Mouse (Mus musculus): ENCODE data around the gene Armcx5.
"Not testable (repeated sequence)": the region's sequence is repeated elsewhere in the genome, so short reads cannot be mapped to it uniquely, and the experiment has no call there.

The Armcx5 gene

GRCm38 (mm10) chrX:135742304-135743055 is at the start of gene Armcx5, which contains the start of gene Gprasp1:
Armcx5 (plus strand) TSS chrX:135742733.
Gprasp1 (plus strand) TSS chrX:135742733.
- Histone ChIP-seq H3K36me3 (ENCODE audit: control insufficient read depth, insufficient read depth, low read length, poor library complexity, severe bottlenecking) (peaks cover 2% of the 10 kb centered on the region; the same call in 1 of the 2 replicates), H3K27me3 (ENCODE audit: control insufficient read depth, insufficient read depth, low read length, poor library complexity, severe bottlenecking) (no peaks in the 10 kb centered on the region)
- peak; percentile 90 for DNase-seq (ENCODE audit: low read depth, low spot score)

GRCm38 (mm10) chrX:135693633-135694032 is 48.9 kb upstream of the Armcx5 start, which contains the start of gene Tcp11x2:
Tcp11x2 (minus strand) TSS chrX:135693790.
- DNase-seq (ENCODE audit: low read depth, low spot score) = no peak
- Histone ChIP-seq H3K27me3 (ENCODE audit: control insufficient read depth, insufficient read depth, low read length, poor library complexity, severe bottlenecking) (no peaks in the 10 kb centered on the region), H3K36me3 (ENCODE audit: control insufficient read depth, insufficient read depth, low read length, poor library complexity, severe bottlenecking) (no peaks in the 10 kb centered on the region)

- H3K36me3 ChIP-seq (ENCODE audit: control insufficient read depth, insufficient read depth, low read length, poor library complexity, severe bottlenecking) = no peaks in the 10 kb centered on the region
- DNase-seq (ENCODE audit: low read depth, low spot score) = no peak
- H3K27me3 ChIP-seq (ENCODE audit: control insufficient read depth, insufficient read depth, low read length, poor library complexity, severe bottlenecking) = no peaks in the 10 kb centered on the region; the same call in 1 of the 2 replicates
Observed at GRCm38 (mm10) chrX:135703111-135703510, 39.4 kb upstream of the Armcx5 start.

GRCm38 (mm10) chrX:135704349-135704748 is 38.2 kb upstream of the Armcx5 start:
- no peaks in the 10 kb centered on the region for H3K36me3 ChIP-seq (ENCODE audit: control insufficient read depth, insufficient read depth, low read length, poor library complexity, severe bottlenecking)
- no peak for DNase-seq (ENCODE audit: low read depth, low spot score)
- no peaks in the 10 kb centered on the region; the same call in 1 of the 2 replicates for H3K27me3 ChIP-seq (ENCODE audit: control insufficient read depth, insufficient read depth, low read length, poor library complexity, severe bottlenecking)

- Histone ChIP-seq H3K36me3 (ENCODE audit: control insufficient read depth, insufficient read depth, low read length, poor library complexity, severe bottlenecking) (no peaks in the 10 kb centered on the region), H3K27me3 (ENCODE audit: control insufficient read depth, insufficient read depth, low read length, poor library complexity, severe bottlenecking) (no peaks in the 10 kb centered on the region)
- DNase-seq (ENCODE audit: low read depth, low spot score) = no peak
Observed at GRCm38 (mm10) chrX:135712845-135713244, 29.7 kb upstream of the Armcx5 start.

GRCm38 (mm10) chrX:135725161-135725560 is 17.4 kb upstream of the Armcx5 start, which contains the start of gene Tmsb15a:
Tmsb15a (minus strand) TSS chrX:135725261.
- Histone ChIP-seq H3K27me3 (ENCODE audit: control insufficient read depth, insufficient read depth, low read length, poor library complexity, severe bottlenecking) (no peaks in the 10 kb centered on the region), H3K36me3 (ENCODE audit: control insufficient read depth, insufficient read depth, low read length, poor library complexity, severe bottlenecking) (no peaks in the 10 kb centered on the region)
- DNase-seq (ENCODE audit: low read depth, low spot score) = no peak

GRCm38 (mm10) chrX:135738730-135739520 is 3.6 kb upstream of the Armcx5 start:
- Histone ChIP-seq H3K36me3 (ENCODE audit: control insufficient read depth, insufficient read depth, low read length, poor library complexity, severe bottlenecking) (no peaks in the 10 kb centered on the region), H3K27me3 (ENCODE audit: control insufficient read depth, insufficient read depth, low read length, poor library complexity, severe bottlenecking) (no peaks in the 10 kb centered on the region)
- DNase-seq (ENCODE audit: low read depth, low spot score) = peak; percentile 75

- Histone ChIP-seq H3K36me3 (ENCODE audit: control insufficient read depth, insufficient read depth, low read length, poor library complexity, severe bottlenecking) (peaks cover 2% of the 10 kb centered on the region; the same call in 1 of the 2 replicates), H3K27me3 (ENCODE audit: control insufficient read depth, insufficient read depth, low read length, poor library complexity, severe bottlenecking) (no peaks in the 10 kb centered on the region)
- DNase-seq (ENCODE audit: low read depth, low spot score) = no peak
Observed at GRCm38 (mm10) chrX:135743056-135743355, 473 bp downstream of the Armcx5 start.

GRCm38 (mm10) chrX:135745376-135745775 is 2.8 kb downstream of the Armcx5 start:
- not testable (repeated sequence) for DNase-seq (ENCODE audit: low read depth, low spot score); H3K27me3 ChIP-seq (ENCODE audit: control insufficient read depth, insufficient read depth, low read length, poor library complexity, severe bottlenecking); H3K36me3 ChIP-seq (ENCODE audit: control insufficient read depth, insufficient read depth, low read length, poor library complexity, severe bottlenecking)

- DNase-seq (ENCODE audit: low read depth, low spot score) = peak; percentile 80
- Histone ChIP-seq H3K27me3 (ENCODE audit: control insufficient read depth, insufficient read depth, low read length, poor library complexity, severe bottlenecking) (no peaks in the 10 kb centered on the region), H3K36me3 (ENCODE audit: control insufficient read depth, insufficient read depth, low read length, poor library complexity, severe bottlenecking) (no peaks in the 10 kb centered on the region)
Observed at GRCm38 (mm10) chrX:135752832-135753231, 10.3 kb downstream of the Armcx5 start.

GRCm38 (mm10) chrX:135761707-135762106 is 19.2 kb downstream of the Armcx5 start:
- H3K36me3 ChIP-seq (ENCODE audit: control insufficient read depth, insufficient read depth, low read length, poor library complexity, severe bottlenecking) = no peaks in the 10 kb centered on the region
- H3K27me3 ChIP-seq (ENCODE audit: control insufficient read depth, insufficient read depth, low read length, poor library complexity, severe bottlenecking) = no peaks in the 10 kb centered on the region
- peak; percentile 34 for DNase-seq (ENCODE audit: low read depth, low spot score)

- no peaks in the 10 kb centered on the region for H3K27me3 ChIP-seq (ENCODE audit: control insufficient read depth, insufficient read depth, low read length, poor library complexity, severe bottlenecking)
- H3K36me3 ChIP-seq (ENCODE audit: control insufficient read depth, insufficient read depth, low read length, poor library complexity, severe bottlenecking) = no peaks in the 10 kb centered on the region
- DNase-seq (ENCODE audit: low read depth, low spot score) = no peak
Observed at GRCm38 (mm10) chrX:135768043-135768548, 25.6 kb downstream of the Armcx5 start.

GRCm38 (mm10) chrX:135768565-135768964 is 26.0 kb downstream of the Armcx5 start:
- DNase-seq (ENCODE audit: low read depth, low spot score) = no peak
- no peaks in the 10 kb centered on the region for H3K36me3 ChIP-seq (ENCODE audit: control insufficient read depth, insufficient read depth, low read length, poor library complexity, severe bottlenecking)
- no peaks in the 10 kb centered on the region for H3K27me3 ChIP-seq (ENCODE audit: control insufficient read depth, insufficient read depth, low read length, poor library complexity, severe bottlenecking)

GRCm38 (mm10) chrX:135791536-135791935 is 49.0 kb downstream of the Armcx5 start:
- Histone ChIP-seq H3K27me3 (ENCODE audit: control insufficient read depth, insufficient read depth, low read length, poor library complexity, severe bottlenecking) (no peaks in the 10 kb centered on the region), H3K36me3 (ENCODE audit: control insufficient read depth, insufficient read depth, low read length, poor library complexity, severe bottlenecking) (no peaks in the 10 kb centered on the region)
- no peak for DNase-seq (ENCODE audit: low read depth, low spot score)

GRCm38 (mm10) chrX:135792326-135792725 is 49.8 kb downstream of the Armcx5 start:
- Histone ChIP-seq H3K27me3 (ENCODE audit: control insufficient read depth, insufficient read depth, low read length, poor library complexity, severe bottlenecking) (no peaks in the 10 kb centered on the region), H3K36me3 (ENCODE audit: control insufficient read depth, insufficient read depth, low read length, poor library complexity, severe bottlenecking) (no peaks in the 10 kb centered on the region)
- DNase-seq (ENCODE audit: low read depth, low spot score) = no peak
